Mouse (Mus musculus): Measurements from ENCODE around the gene Id3. TPM values are rescaled to one million over a fixed set of nuclear protein-coding genes. Genes with fewer than 3 reads are reported as not detected.

Gene Id3
- total and polyA plus RNA-seq, 2 experiments from 2014 or later = 156 to 208 TPM

DNA sequence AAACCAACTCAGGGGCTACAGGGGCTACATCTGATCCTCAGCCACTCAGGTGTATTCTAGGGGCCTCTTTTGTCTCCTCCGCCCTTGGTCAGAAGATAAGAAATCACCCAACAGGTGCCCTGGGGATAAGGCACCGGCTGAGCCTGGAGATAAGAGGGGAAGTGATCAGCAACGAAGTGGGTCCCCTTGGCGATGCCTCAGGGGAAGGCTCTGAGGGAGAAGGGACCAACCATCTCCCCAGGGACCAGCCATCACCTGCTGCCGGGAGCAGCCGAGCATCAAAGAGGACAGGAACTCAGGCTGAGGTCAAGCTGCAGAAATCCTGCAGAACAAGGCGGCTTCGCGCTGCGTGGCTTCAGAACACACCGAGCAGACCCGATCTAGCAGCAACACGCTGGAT lies 15.6 kb upstream of the Id3 start:
- H3K27ac ChIP-seq (ENCODE audit: low read depth, low read length) = no peak overlapping the region
- no peaks in the 10 kb centered on the region for H3K9me3 ChIP-seq (ENCODE audit: low read length)
- ATAC-seq (ENCODE audit: low FRiP score) = no peak
- 68% methylated on average over 13 of the region's 13 CpGs for WGBS
- no peak for DNase-seq (ENCODE audit: low spot score)
- no peak overlapping the region for H3K4me2 ChIP-seq (ENCODE audit: low read depth, low read length, poor library complexity, severe bottlenecking)
- no peak for TF ChIP-seq CTCF (IDR thresholded peaks at IDR 0.05)
- no peak overlapping the region for H3K4me3 ChIP-seq (ENCODE audit: low read depth, low read length)
- H3K9ac ChIP-seq (replicated peaks; ENCODE audit: low read length, poor library complexity, severe bottlenecking) = no peak overlapping the region
- no peaks in the 10 kb centered on the region for H3K4me1 ChIP-seq (ENCODE audit: insufficient read depth, low read length)
- H3K27me3 ChIP-seq (ENCODE audit: insufficient read depth, low read length) = no peaks in the 10 kb centered on the region
- H3K36me3 ChIP-seq (ENCODE audit: insufficient read depth, low read length) = no peaks in the 10 kb centered on the region

DNA sequence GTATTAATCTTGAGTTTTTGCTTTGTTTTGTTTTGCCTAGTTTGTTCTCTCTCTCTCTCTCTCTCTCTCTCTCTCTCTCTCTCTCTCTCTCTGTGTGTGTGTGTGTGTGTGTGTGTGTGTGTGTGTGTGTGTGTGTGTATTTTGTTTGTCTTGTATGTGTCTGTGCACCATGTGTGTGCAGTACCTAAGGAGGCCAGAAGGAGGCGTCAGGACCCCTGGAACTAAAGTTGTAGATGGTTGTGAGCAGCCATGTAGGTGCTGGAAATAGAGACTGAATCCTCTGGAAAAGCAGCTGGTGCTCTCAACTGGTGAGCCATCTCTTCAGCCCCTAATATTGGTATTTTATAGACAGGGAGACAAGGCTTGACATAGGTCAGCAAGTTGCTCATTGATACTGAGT lies 13.5 kb upstream of the Id3 start:
- no peaks in the 10 kb centered on the region for H3K27me3 ChIP-seq (ENCODE audit: insufficient read depth, low read length)
- no peaks in the 10 kb centered on the region for H3K9me3 ChIP-seq (ENCODE audit: low read length)
- 0 out of 2 replicates have a peak, but pooled peaks cover under 1% of the 10 kb centered on the region for H3K4me1 ChIP-seq (ENCODE audit: insufficient read depth, low read length)
- H3K27ac ChIP-seq (ENCODE audit: low read depth, low read length) = no peak overlapping the region
- no peak overlapping the region for H3K4me3 ChIP-seq (ENCODE audit: low read depth, low read length)
- H3K4me2 ChIP-seq (ENCODE audit: low read depth, low read length, poor library complexity, severe bottlenecking) = no peak overlapping the region
- ATAC-seq (ENCODE audit: low FRiP score) (no peak), DNase-seq (ENCODE audit: low spot score) (no peak)
- H3K36me3 ChIP-seq (ENCODE audit: insufficient read depth, low read length) = no peaks in the 10 kb centered on the region
- no peak overlapping the region for H3K9ac ChIP-seq (replicated peaks; ENCODE audit: low read length, poor library complexity, severe bottlenecking)
- TF ChIP-seq CTCF (IDR thresholded peaks at IDR 0.05) = peak; percentile 31
- WGBS = 91% methylated on average over 1 of the region's 1 CpGs

DNA sequence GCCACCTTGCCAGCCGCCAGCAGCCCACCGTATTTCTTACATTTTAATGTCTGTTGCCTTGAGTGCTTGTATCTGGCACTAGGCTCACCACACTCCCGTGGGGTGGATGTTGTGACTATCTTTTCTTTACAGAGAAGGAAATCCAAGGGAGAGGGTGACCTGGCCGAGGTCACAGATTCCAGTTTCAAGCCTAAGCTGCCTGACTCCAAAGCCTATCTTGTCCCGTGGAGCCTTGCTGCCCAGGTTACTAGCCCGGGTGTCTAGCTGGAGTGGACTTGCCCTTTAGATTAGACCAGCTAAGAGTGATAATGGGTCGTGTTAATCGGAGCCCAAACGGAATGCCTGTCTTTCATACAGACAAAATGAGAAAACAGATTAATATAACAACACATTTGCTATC lies 9.5 kb upstream of the Id3 start:
- Histone ChIP-seq H3K9me3 (ENCODE audit: low read length) (no peaks in the 10 kb centered on the region), H3K4me3 (ENCODE audit: low read depth, low read length) (no peak overlapping the region), H3K27me3 (ENCODE audit: insufficient read depth, low read length) (no peaks in the 10 kb centered on the region), H3K27ac (ENCODE audit: low read depth, low read length) (peak overlapping the region; percentile 80), H3K4me2 (ENCODE audit: low read depth, low read length, poor library complexity, severe bottlenecking) (0 out of 2 replicates have a peak overlapping the region, but pooled peaks have one; percentile 91), H3K4me1 (ENCODE audit: insufficient read depth, low read length) (0 out of 2 replicates have a peak, but pooled peaks cover 12% of the 10 kb centered on the region), H3K36me3 (ENCODE audit: insufficient read depth, low read length) (no peaks in the 10 kb centered on the region), H3K9ac (replicated peaks; ENCODE audit: low read length, poor library complexity, severe bottlenecking) (no peak overlapping the region)
- WGBS = 15% methylated on average over 9 of the region's 9 CpGs
- no peak for ATAC-seq (ENCODE audit: low FRiP score)
- TF ChIP-seq CTCF (IDR thresholded peaks at IDR 0.05) = no peak
- no peak for DNase-seq (ENCODE audit: low spot score)

- WGBS = 4% methylated on average over 15 of the region's 15 CpGs
- H3K4me3 ChIP-seq (ENCODE audit: low read depth, low read length) = peak overlapping the region; percentile 45
- 0 out of 2 replicates have a peak, but pooled peaks have one; percentile 44 for ATAC-seq (ENCODE audit: low FRiP score)
- H3K27me3 ChIP-seq (ENCODE audit: insufficient read depth, low read length) = no peaks in the 10 kb centered on the region
- H3K4me2 ChIP-seq (ENCODE audit: low read depth, low read length, poor library complexity, severe bottlenecking) = peak overlapping the region; percentile 91
- H3K36me3 ChIP-seq (ENCODE audit: insufficient read depth, low read length) = no peaks in the 10 kb centered on the region
- no peak for TF ChIP-seq CTCF (IDR thresholded peaks at IDR 0.05)
- 0 out of 2 replicates have a peak, but pooled peaks cover 12% of the 10 kb centered on the region for H3K4me1 ChIP-seq (ENCODE audit: insufficient read depth, low read length)
- H3K9ac ChIP-seq (replicated peaks; ENCODE audit: low read length, poor library complexity, severe bottlenecking) = peak overlapping the region; percentile 64
- DNase-seq (ENCODE audit: low spot score) = peak; percentile 21
- peak overlapping the region; percentile 80 for H3K27ac ChIP-seq (ENCODE audit: low read depth, low read length)
- H3K9me3 ChIP-seq (ENCODE audit: low read length) = no peaks in the 10 kb centered on the region
These were observed 8.8 kb upstream of the Id3 start for GRCm38 (mm10) chr4:136134418-136134977.

GRCm38 (mm10) chr4:136134978-136135873 lies 8.1 kb upstream of the Id3 start:
- no peaks in the 10 kb centered on the region for H3K9me3 ChIP-seq (ENCODE audit: low read length)
- TF ChIP-seq CTCF (IDR thresholded peaks at IDR 0.05) = no peak
- peak; percentile 79 for ATAC-seq (ENCODE audit: low FRiP score)
- H3K4me1 ChIP-seq (ENCODE audit: insufficient read depth, low read length) = 0 out of 2 replicates have a peak, but pooled peaks cover 12% of the 10 kb centered on the region
- H3K27me3 ChIP-seq (ENCODE audit: insufficient read depth, low read length) = no peaks in the 10 kb centered on the region
- 1% methylated on average over 49 of the region's 50 CpGs for WGBS
- H3K4me3 ChIP-seq (ENCODE audit: low read depth, low read length) = peak overlapping the region; percentile 45
- no peaks in the 10 kb centered on the region for H3K36me3 ChIP-seq (ENCODE audit: insufficient read depth, low read length)
- peak overlapping the region; percentile 64 for H3K9ac ChIP-seq (replicated peaks; ENCODE audit: low read length, poor library complexity, severe bottlenecking)
- peak overlapping the region; percentile 91 for H3K4me2 ChIP-seq (ENCODE audit: low read depth, low read length, poor library complexity, severe bottlenecking)
- peak; percentile 84 for DNase-seq (ENCODE audit: low spot score)
- peak overlapping the region; percentile 80 for H3K27ac ChIP-seq (ENCODE audit: low read depth, low read length)

Measured in midbrain, postnatal 0 days (tissue).